Mouse (Mus musculus): ENCODE results near the gene Ccsap.

Ccsap gene

GRCm38 (mm10) chr8:123877865-123878264, 17.9 kb upstream of the Ccsap start:
- no peak for DNase-seq (ENCODE audit: low spot score)

DNA sequence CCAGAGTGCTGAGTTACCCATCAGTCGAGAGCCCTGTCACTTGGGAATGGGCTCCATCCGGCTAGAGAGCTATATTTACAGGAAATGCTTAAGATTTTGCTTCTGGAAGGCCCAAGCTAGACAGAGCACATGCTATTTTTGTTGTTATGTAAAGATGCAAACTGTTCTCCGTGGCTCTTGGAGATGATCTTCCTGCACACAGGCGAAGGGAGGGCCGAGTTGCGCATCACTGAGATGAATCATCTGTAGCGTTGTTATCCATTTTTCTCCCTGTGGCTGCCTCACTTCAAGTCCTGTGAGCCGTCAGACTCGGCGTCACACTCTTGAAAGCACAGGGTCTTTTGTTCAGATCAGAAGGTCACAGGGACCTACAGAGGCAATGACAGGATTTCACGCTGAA, 14.3 kb upstream of the Ccsap start:
- DNase-seq (ENCODE audit: low spot score), result no peak

DNA sequence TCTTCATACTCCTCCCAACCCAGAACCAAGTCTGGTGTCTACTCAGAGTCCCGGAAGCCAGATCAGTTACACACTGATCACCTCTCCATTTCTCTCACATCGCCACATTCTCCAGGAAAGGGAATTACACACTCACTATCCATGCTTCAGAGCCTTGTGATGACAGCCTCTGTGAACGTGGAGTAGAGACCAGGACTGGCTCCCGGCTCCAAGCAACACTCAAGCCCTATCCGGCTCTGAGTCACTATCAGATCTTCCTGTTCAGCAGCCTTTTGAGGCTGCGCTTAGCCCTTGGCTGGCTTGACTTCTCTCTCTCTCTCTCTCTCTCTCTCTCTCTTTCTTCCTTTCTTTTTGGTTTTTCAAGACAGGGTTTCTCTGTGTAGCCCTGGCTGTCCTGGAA, 13.4 kb upstream of the Ccsap start:
- DNase-seq (ENCODE audit: low spot score), result no peak

- DNase-seq (ENCODE audit: low spot score), result no peak
Observed at GRCm38 (mm10) chr8:123872048-123872447, 12.0 kb upstream of the Ccsap start.

DNA sequence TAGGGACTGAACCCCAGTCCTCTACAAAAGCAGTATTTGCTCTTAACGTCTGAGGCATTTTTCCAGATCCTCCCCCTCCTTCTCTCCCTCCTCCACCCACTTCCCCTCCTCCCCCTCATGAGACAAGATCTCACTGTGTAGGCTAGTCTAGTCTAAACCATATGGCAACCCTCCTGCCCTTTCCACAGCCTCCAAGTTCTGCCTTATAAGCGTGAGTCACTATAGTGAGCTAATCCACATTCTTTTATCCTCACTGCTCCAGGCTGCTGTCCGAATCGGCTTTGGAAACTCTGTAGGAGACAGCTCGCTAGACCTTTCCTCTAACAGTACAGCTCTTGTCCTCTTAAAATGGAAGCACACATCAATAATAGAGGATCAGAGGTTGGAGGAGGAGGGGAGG, 7.0 kb upstream of the Ccsap start:
- no peak for DNase-seq (ENCODE audit: low spot score)

- no peak for DNase-seq (ENCODE audit: low spot score)
Observed at GRCm38 (mm10) chr8:123865786-123866185, 5.8 kb upstream of the Ccsap start.

DNA sequence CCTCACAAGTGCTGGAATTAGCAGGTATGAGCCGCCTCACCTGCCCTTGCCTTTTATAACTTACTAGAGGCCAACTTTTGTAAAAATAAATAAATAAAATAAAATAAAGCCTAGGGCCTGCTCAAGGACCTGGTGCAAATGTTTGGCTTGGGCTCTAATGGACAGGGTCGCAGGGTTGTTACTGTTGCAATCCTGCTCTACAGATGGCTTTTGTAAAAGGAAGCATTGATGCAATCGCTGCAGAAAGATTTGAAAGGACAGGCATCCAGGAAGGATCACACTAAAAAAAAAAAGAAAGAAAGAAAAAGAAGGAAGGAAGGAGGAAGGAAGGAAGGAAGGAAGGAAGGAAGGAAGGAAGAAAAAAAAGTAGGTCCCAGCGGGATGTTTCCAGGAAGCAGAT, 377 bp upstream of the Ccsap start:
- DNase-seq (ENCODE audit: low spot score), result no peak

DNA sequence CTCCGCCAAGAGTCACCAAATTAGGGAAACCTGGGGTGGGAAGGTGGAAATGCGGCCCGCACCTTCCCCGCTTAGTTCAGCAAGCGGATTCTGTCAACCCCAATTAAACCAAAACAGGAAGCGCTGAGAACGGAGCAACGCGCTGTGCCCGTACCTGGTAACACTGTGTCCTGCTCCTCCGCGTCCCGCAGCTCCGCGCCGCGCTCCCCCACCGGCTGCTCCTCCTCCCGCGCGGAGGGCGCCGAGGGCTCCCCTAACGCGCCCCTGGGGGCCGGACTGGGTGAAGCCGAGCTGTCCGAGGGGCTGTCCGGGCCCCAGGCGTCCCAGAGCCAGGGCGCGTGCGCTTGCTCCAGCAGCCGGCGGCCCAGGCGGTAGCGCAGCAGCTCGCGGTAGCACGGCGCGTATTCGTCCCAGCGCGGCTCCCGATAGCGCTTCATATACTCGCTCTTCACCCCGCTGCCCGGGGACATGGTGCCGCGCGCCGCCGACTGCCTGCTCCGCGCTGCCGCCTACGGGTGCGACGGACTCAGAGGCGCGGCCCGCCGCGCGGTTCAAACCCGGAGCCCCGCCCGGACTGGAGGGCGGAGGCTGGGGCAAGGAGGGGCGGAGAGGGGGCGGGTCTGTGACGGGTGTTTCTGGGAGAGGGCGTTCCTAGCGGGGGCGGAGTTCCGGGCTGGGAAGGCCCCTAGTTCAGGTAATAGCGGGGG, 915 bp downstream of the Ccsap start:
- peak; percentile 64 for DNase-seq (ENCODE audit: low spot score)

- DNase-seq (ENCODE audit: low spot score), result no peak
Observed at GRCm38 (mm10) chr8:123858574-123858940, 1.5 kb downstream of the Ccsap start.

GRCm38 (mm10) chr8:123857361-123857760, 2.6 kb downstream of the Ccsap start:
- no peak for DNase-seq (ENCODE audit: low spot score)

DNA sequence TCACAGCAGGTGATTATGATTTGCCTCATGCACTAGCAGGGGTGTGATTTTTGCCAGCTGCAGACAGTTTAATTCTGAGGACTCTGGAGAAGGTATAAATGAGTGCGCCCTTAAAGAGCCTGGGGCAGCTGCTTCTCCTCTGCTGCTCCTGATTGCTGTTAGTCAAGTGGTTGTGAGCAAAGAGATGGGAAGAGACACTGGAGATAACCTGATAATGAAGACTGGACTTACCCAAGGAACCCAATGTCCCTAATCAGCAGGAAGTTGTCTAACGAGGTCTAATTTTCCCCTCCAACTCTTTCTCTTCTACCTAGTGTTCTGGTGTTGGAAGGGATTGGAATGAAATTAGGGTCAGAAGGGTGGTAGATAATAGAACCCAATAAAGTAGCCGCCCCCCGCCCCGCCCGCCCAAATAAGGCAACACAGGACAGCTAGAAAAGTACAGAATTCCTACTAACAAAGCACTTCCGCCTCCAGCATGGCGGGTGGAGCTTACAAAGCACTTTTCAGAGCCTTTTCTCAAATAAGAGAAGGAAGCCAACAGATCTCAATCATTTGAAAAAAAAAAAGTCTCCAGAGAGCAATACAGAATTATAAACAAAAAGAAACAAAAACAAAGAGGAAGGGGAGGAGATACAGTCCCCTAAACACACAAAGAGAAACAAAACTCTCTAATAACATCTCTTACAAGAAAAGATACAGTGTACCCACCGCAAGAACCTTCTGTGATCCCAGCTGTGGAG, 5.1 kb downstream of the Ccsap start:
- no peak for DNase-seq (ENCODE audit: low spot score)

DNA sequence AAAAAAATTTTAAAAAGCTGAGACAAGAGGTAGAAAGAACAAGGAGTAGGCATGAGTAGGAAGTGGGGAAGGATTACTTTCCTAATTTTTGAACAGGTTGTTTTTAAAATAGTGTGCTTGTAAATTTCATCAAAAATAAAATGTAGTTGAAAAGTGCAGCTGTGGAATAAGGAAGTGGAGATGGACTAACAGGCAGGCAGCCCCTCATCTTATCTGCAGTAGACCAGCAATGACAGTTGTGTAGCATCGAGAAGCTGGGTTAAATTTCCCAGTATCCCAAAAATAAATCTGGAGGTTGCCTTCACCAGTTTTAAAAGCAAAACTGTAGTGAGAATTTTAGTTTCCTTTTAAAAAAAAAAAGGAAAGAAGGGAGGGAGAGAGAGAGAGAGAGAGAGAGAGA, 5.8 kb downstream of the Ccsap start:
- no peak for DNase-seq (ENCODE audit: low spot score)

DNA sequence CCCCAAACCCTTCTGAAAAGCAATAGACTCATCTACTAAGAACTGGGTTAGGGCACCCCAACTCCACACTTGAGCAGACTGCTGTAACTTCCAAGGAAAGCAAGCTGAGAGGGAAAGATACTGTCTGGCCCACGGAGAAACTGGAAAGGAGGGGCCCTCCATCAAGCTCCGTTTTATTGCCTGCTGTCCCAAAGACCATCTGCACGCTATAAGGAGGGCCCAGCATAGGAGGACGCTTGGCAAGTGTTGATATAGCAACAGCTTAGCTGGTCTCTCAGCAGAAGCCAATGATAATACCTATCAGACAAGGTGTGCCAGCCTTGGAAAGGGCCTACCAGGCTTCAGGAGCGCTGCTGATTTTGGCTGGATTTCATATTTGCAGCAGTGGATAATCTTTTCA, 8.4 kb downstream of the Ccsap start:
- DNase-seq (ENCODE audit: low spot score), result no peak

DNA sequence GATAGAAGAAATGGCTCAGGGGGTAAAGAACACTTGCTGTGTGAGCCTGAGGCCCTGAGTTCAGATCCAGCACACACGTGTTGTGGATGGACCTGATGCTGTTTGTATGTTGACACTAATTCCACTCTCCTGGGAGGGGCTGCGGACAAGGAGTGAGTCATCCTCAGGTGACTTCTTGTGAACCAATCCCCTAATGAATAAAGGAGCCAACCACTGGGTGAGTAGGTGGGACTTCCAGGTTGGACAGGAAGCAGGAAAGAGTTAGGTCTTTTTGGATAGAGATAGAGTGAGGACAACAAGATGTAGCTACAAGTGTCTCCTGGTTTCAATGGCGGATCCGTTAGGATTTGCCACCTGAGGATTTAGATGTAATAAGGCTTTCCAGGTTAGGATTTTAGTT, 10.7 kb downstream of the Ccsap start:
- DNase-seq (ENCODE audit: low spot score), result no peak

GRCm38 (mm10) chr8:123847546-123847945, 12.5 kb downstream of the Ccsap start:
- no peak for DNase-seq (ENCODE audit: low spot score)

DNA sequence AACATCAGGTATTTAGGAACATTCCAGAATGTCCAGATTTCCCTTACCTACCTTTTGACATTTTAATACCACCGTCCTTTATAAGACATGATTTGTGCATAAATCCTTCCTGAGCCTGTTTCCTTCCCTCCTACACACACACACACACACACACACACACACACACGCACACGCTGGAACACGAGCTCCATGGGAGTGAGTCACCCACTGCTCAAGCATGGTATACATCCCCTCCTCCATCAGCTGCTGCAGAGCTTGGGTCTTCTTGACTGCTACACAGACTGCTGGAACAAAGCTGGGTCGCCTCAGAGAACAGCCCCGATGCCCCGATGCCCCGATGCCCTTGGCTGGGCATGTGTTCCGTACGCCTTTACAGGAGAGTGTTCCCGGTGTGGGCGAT, 13.5 kb downstream of the Ccsap start:
- no peak for DNase-seq (ENCODE audit: low spot score)

GRCm38 (mm10) chr8:123845991-123846390, 14.0 kb downstream of the Ccsap start:
- no peak for DNase-seq (ENCODE audit: low spot score)

- no peak for DNase-seq (ENCODE audit: low spot score)
Observed at GRCm38 (mm10) chr8:123845114-123845513, 14.9 kb downstream of the Ccsap start.

GRCm38 (mm10) chr8:123844341-123844740, 15.7 kb downstream of the Ccsap start:
- no peak for DNase-seq (ENCODE audit: low spot score)

- no peak for DNase-seq (ENCODE audit: low spot score)
Observed at GRCm38 (mm10) chr8:123842086-123842485, 17.9 kb downstream of the Ccsap start.

DNA sequence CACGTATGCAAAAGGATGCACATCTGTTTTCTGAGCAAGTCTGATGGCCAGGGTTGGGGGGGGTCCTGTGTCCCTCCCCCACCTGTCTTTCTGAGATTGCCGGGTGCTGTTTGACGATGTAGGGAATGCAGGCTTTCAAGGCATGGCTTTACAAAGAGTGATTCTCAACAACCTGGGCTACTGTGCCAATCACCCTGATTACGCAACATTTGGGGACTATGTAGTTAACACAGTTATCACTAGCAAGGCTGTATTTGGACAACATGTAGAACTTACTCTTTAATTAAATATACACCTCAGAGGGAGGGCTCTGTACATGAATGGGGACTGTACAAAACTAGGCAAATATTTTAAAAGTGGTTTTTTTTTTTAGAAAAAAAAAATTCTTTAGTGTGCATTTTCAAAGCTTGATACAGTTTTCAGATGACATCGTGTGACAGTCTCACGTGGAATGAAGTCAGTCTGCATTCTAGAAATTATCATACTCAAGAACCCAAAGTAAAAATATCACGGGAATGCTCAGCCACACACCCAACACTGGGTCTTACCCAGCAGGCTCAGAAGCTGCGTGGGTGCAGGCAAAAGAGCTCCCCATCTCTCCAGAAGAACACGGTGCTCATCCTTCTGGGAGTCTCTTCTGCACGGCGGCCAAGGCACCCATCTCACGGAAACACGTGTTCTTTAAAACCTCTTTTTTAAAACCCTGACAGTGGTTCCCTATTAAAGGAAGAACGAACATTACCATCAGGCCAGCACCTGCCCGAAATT, 19.2 kb downstream of the Ccsap start:
- no peak for DNase-seq (ENCODE audit: low spot score)

- DNase-seq (ENCODE audit: low spot score), result no peak
Observed at GRCm38 (mm10) chr8:123838496-123838895, 21.5 kb downstream of the Ccsap start.

- DNase-seq (ENCODE audit: low spot score), result no peak
Observed at GRCm38 (mm10) chr8:123836354-123836753, 23.7 kb downstream of the Ccsap start.
